Mouse (Mus musculus): ENCODE measurements around the gene Lsm7. TPM values are rescaled to one million over a fixed set of nuclear protein-coding genes. Genes with fewer than 3 reads are reported as not detected.
"Not testable (repeated sequence)": the region's sequence is repeated elsewhere in the genome, so short reads cannot be mapped to it uniquely, and the experiment has no call there.

Gene Lsm7
- polyA plus RNA-seq, 2 experiments from 2014 or later, result 202 to 214 TPM

- ATAC-seq, result no peak
Measured at GRCm38 (mm10) chr10:80832818-80833217, 22.2 kb downstream of the Lsm7 start.

- no peak for ATAC-seq
Measured at GRCm38 (mm10) chr10:80831136-80831535, 23.9 kb downstream of the Lsm7 start.

DNA sequence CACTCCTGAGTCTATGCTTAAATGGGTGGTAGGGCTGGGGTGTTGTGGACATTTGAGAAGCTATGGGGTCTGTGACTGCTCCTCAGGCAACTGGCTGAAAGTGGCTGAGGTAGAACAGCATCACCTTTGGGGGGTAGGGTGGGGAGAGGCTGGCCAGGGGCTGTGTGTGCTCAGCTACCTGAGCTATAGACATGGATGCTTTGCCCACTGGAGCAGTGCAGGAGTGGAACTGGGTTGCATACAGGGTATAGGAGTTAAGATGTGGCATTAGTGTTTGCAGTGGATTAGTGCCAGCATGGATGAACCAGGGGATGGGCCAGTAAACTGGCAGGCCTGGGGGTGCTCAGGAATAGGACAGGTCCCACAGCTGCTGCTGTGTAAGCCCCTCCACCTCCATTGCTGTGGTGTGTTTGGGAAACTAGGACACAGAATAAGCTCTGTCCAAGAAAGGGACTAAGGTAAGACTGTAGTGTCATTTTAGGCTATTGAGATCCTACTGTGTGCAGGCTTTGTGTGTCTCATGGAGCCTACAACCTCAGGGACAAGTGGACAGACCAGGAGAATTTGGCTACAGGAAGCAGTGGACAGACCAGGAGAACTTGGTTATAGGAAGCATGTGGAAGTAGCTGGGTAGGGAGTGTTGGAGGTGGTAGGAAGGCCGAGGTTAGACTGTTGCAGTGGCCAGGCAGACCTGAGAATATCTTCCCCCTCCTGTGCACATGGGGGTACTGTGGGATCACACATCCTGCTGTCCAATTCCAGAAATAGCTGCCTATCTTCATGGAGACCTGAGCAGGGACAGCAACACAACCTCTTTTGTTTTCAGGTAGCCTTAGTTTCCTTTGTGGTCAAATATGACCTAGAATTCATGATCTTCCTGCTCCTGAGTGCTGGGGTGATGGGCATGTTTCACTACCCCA lies 25.4 kb downstream of the Lsm7 start:
- no peak for ATAC-seq

DNA sequence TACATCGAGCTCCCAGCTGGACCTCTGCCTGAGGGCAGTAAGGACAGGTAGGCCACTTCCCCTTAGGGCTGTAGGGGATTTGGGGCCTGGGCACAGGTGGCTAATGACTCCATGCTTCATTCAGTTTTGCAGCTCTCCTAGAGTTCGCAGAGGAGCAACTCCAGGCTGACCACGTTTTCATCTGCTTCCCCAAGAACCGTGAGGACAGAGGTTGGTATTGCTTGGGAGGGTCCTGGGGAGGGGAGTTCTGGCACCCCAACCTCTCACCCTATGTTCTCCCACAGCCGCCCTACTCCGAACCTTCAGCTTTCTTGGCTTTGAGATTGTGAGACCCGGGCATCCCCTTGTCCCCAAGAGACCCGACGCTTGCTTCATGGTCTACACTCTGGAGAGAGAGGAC lies 26.4 kb downstream of the Lsm7 start:
- not testable (repeated sequence) for ATAC-seq

DNA sequence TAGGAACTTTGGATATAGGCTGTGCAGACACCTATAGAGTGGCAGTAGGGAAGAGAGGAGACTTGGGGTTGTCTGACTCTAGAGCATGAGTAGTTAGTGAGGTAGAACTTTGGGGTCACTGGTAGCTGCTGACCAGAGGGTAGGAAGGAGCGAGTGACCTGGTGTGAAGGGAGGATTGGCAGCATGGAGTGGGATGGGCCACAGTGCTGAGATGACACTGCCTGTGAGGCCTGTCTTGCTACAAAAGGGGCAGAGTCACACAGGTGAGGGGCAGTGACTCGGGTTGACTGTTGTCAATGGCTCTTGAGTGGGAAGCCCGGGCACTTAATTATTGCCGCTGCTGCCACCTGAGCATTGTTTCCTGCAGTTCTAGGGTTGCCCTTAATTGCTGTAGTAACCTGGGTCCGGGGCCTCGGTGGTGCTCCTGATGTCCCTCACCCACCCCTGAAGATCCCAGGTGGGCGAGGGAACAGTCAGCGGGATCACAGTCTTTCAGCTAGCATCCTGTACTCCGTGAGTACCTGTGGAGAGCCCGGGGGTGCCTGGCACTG lies 27.1 kb downstream of the Lsm7 start:
- no peak for ATAC-seq

GRCm38 (mm10) chr10:80827063-80827869 lies 27.7 kb downstream of the Lsm7 start:
- no peak for ATAC-seq

DNA sequence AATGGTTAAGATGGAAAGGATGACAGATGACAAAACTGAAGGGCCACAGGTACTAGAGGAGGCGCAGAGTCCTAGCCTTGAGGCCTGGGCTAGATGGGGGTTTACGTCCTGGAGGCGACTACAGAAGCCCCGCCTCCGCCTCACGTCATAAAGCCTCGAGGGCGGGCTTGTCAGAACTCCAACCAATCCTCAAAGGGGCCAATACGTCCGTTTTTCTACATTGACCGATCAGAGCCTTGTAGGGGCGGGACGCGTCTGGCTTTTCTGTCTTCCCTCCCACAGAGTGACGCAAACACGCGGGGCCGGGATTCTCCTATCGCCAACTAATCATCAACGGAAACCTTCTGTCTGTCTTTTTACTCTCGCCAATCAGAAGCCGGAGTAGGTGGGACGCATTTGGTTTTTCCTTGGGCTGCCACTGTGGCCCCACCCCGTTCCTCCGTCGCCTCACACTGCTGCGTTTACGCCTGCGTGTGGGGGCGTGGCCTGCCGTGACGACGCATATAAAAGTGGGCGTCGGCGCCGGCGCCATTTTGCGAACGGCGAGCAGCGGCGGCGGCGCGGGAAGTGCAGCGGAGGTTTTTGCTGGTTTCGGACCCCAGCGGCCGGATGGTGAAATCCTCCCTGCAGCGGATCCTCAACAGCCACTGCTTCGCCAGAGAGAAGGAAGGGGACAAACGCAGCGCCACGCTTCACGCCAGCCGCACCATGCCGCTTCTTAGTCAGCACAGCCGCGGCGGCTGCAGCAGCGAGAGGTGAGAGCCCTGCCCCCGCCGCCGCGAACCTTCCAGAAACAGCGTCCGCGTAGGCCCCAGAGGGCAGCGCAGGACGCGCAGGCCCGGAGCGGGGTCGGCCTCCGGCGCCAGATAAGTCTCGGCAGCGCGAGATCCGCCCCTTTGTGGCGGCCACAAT lies 28.6 kb downstream of the Lsm7 start, which contains the start of gene Oaz1:
Oaz1 (plus strand) TSS at position 506 of the 912 bp plus-strand sequence.
- ATAC-seq, result peak; percentile 90

DNA sequence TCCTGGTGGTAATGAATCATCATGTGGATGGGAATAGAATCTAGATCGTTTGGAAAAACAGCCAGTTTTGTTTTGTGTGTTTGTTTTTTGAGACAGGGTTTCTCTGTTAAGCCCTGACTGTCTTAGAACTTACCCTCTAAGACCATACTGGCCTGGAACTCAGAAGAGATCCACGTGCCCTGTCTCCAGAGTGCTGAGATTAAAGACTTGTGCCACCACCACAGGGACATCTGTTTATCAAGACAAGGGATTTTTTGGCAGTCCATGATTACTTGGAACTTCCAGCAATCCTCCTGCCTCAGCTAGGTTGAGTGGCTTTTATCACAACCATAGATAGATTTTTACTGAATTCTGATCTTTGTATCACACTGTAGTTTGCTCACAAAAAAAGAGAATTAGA lies 30.2 kb downstream of the Lsm7 start:
- ATAC-seq, result no peak

DNA sequence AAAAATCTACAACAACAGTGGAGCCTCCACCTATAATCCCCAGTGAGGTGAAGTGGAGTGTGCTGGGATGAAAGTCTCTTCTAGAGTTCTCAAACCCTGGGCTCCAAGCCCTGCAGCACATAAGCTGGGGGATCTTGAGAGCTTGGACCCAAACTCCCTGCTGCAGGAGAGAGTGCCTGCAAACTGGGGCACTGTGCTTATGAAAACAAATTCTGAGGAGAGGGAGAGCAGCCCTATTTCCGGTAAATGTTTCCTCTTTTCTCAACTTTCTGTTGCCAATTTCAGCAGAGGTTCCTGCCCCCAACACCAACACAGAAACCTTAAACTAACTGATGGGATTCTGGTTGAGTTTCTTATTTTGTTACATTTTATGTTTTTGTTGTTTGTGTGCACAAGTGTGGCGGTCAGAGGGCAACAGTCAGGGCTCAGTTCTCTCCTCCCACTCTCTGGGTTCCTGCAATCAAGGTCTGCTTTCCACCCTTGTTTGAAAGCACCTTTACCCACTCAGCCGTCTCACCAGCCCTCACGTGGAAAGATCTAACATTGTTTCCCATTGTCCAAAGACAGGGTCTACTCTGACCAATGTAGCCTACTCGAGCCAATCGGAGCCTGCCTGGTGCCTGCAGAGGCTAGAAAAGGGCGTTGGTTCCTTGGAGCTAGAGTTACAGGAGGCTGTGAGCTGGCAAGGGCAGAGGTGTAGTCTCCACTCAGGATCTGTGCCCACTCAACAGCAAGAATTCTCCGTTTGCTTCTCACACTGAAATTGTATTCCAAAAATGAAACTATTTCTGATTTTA lies 31.0 kb downstream of the Lsm7 start:
- ATAC-seq, result no peak

- ATAC-seq, result no peak
Measured at GRCm38 (mm10) chr10:80823316-80823715, 31.7 kb downstream of the Lsm7 start.

DNA sequence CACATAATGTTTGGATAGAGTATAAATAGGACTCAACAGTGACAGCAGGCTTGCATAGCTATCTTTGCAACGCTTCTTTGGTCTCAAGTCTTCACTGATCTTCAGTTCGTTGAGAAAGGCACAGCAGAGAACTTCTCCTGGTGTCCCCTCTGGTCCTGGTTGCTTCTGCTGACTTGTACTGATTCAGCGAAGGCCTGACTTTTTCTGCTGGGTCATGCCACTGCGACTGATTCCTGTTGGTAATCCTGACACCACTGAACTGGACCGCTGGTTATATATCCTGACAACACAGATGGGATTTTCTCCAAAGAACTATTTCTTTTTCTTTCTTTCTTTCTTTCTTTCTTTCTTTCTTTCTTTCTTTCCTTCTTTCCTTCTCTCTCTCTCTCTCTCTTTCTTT lies 32.5 kb downstream of the Lsm7 start:
- no peak for ATAC-seq

DNA sequence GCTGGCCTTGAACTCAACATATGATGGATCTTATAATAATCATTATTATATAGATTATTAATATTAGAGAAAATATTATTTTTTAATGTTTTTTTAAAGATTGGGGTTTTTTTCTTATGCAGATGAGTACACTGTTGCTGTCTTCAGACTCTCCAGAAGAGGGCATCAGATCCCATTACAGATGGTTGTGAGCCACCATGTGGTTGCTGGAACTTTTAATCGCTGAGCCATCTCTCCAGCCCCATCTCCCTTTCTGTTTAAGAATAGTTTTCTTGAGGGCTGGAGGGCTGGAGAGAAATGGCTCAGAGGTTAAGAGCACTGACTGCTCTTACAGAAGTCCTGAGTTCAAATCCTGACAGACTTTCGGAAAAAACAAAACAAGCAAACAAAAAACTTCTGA lies 33.0 kb downstream of the Lsm7 start:
- ATAC-seq, result no peak

GRCm38 (mm10) chr10:80819406-80819805 lies 35.6 kb downstream of the Lsm7 start:
- no peak for ATAC-seq

DNA sequence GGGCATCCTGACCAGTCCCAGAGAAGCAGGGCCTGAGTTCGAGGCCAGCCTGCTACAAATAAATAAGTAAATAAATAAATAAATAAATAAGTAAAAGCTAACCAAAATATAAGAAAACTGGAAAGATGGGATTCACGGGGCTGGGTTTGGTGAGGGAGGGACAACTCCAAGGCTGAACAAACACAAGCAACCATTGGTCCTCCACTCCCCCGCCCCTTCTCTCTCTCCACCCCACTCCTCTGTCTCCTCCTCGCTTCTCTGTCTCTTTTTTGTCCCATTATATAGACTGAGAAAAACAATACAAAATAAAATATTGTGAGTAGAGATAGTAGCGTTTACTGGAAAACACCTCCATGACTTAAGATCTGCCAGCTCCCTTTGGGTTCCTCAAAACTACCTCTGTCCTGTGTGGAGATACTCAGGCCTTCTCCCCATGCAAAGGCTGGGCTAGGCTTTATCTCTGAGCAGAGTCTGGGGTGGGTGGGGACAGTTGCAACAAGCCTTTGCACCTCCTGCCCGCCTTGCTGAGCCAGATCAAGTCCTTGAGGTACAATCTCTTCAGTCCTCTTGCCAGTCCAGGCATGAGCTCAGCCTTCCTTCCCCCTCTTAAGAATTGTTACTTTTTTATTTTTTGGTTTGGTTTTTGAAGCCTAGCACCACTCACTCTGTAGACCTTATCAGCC lies 36.3 kb downstream of the Lsm7 start:
- no peak for ATAC-seq

- ATAC-seq, result not testable (repeated sequence)
Measured at GRCm38 (mm10) chr10:80817955-80818354, 37.1 kb downstream of the Lsm7 start.

DNA sequence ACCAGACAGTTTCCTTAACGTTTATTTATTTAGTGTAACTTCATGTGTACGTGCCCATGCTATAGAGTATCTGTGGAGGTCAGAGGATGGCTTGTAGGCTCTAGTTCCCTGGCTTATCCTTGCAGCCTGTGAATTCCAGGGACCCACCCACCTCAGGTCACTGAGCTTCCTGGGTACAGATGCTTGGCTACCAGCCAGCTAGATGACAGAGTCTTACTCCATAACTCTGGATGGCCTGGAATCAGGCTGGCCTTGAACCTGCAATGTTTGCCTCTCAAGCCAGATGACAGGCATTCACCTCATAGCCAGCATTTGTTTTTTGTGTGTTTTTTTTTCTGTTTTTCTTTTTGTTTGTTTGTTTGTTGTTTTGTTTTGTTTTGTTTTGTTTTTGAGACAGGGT lies 37.8 kb downstream of the Lsm7 start:
- no peak for ATAC-seq

- ATAC-seq, result not testable (repeated sequence)
Measured at GRCm38 (mm10) chr10:80816303-80816702, 38.7 kb downstream of the Lsm7 start.

DNA sequence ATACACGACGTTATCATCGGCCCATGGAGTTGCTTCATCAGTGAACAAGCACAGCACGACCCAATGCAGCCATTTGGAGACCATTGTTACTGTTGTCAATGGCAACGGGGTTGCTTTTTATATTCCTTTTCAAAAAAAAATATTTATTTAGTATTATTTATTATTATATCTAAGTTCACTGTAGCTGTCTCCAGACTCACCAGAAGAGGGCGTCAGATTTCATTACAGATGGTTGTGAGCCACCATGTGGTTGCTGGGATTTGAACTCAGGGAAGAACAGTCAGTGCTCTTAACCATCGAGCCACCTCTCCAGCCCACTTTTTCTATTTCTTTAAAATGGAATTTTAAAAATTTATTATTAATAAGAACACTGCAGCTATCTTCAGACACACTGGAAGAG lies 40.2 kb downstream of the Lsm7 start:
- ATAC-seq, result no peak

DNA sequence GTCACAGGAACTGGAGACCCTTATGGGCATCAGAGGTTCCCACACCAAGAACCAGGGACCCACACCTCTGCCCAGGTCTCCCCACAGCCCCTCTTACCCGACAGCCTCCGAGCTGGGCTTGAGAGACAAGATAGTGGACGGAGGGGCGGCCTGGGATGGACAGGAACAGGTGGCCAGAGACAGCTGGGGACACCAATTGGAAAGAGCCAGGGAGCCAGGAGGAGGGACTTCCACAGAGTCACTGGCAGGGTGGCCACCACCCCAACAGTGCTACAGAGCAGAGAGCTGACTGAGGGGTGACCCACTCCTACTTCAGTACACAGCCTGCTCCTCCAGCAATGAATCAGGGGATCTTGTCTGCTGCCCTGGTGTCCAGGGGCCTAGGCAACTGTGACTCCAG lies 41.6 kb downstream of the Lsm7 start, which contains the start of gene Jsrp1:
Jsrp1 (minus strand) TSS at position 133 of the 400 bp plus-strand sequence.
- ATAC-seq, result no peak

- ATAC-seq, result no peak
Measured at GRCm38 (mm10) chr10:80812391-80813041, 42.5 kb downstream of the Lsm7 start.

All from activated CD4-positive, CD25-positive, alpha-beta regulatory T cell, adult 4 months (primary cell).